Mouse (Mus musculus): ENCODE data around the gene Rnf2.
A peak's percentile ranks its signal among the peaks of the same experiment; 100 is the strongest.
"Not testable (repeated sequence)": the region's sequence is repeated elsewhere in the genome, so short reads cannot be mapped to it uniquely, and the experiment has no call there.

Rnf2 gene

DNA sequence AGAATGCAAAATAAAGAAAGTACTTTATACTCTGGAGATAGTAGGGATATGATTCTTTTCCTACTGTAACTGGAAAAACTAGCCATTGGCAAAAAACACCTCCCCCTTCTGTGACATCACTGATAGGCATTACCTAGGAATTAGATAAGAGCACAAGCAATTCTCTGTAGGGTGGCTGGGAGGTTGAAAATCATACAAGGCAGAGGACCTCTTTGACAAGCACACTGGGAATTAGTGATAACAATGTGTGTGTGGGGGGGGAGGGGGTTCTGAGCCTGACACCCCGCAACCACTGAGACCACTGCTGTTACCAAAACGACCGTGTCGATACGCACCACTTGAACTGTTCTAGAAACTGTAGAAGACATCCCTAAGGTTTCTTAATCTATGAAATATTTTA is 16.0 kb downstream of the Rnf2 start:
- DNase-seq (ENCODE audit: low spot score): no peak

DNA sequence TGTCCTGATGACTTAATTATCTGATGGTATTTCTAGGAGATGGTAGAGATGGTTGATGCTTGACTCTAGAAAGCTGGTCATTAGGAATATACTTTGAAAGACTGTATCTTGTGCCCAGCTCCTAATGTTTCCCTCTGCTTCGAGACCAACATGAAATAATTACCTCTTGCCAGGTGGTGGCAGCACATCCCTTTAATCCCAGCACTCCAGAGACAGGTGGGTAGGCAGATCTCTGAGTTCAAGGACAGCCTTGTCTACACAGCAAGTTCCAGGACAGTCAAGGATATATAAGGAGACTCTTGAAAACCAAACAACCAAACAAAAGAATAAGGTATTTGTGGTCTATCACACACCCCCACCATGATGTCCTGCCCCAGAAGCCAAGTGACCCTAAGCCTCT is 17.2 kb downstream of the Rnf2 start:
- DNase-seq (ENCODE audit: low spot score): peak; percentile 22

GRCm38 (mm10) chr1:151482497-151482896 is 18.3 kb downstream of the Rnf2 start:
- DNase-seq (ENCODE audit: low spot score): no peak

DNA sequence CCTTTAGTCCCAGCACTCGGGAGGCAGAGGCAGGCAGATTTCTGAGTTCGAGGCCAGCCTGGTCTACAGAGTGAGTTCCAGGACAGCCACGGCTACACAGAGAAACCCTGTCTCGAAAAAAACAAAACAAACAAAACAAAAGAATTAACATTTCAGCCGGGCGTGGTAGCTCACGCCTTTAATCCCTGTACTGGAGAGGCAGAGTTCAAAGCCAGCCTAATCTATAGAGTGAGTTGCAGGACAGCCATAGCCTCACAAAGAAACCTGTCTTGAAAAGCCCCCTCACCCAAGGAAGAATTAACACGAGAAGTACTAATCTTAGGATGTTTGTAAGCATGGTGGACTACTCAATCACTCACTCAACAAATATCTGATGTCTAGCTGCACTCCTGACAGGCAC is 28.4 kb downstream of the Rnf2 start:
- DNase-seq (ENCODE audit: low spot score): not testable (repeated sequence)

- no peak for DNase-seq (ENCODE audit: low spot score)
Observed at GRCm38 (mm10) chr1:151471429-151471828, 29.3 kb downstream of the Rnf2 start.

GRCm38 (mm10) chr1:151466571-151466970 is 34.2 kb downstream of the Rnf2 start:
- DNase-seq (ENCODE audit: low spot score): no peak

DNA sequence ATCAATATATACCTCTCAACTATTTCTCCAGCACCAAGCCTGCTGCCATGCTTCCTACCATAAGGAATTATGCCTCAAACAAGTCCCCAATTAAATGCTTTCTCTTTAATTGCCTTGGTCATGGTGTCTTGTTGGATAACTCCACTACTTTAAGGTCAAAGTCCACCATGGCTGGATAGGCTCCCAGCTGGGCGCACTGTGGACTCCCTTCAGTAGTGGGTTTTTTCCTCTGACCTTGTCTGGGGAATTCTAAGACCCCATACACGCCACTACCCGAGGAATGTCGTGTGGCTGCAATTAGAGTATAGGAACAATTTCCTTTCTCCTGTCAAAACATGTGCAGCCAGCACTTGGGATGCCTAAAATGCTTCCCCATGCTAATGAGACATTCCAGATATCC is 35.8 kb downstream of the Rnf2 start:
- no peak for DNase-seq (ENCODE audit: low spot score)

- no peak for DNase-seq (ENCODE audit: low spot score)
Observed at GRCm38 (mm10) chr1:151461265-151461664, 39.5 kb downstream of the Rnf2 start.

DNA sequence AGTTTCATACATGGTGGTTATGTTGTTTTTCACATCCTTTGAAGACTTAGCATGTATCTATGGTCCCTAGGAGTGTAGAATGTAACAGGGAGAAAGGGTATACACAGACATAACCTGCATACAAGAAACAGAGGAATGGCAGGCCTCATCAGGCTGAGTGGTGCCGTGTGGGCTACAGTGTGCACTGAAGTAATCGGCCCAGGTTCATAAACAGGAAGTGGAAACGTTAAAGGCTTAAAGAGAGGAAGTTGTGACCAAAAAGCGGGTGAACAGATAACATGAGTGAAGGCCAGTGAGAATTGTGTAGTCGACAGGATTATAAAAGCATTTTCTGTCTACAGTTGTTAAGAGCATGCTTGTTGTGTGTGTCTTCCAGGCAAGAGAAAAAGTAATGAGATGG is 43.7 kb downstream of the Rnf2 start:
- DNase-seq (ENCODE audit: low spot score): no peak

- no peak for DNase-seq (ENCODE audit: low spot score)
Observed at GRCm38 (mm10) chr1:151451946-151452345, 48.8 kb downstream of the Rnf2 start.

DNA sequence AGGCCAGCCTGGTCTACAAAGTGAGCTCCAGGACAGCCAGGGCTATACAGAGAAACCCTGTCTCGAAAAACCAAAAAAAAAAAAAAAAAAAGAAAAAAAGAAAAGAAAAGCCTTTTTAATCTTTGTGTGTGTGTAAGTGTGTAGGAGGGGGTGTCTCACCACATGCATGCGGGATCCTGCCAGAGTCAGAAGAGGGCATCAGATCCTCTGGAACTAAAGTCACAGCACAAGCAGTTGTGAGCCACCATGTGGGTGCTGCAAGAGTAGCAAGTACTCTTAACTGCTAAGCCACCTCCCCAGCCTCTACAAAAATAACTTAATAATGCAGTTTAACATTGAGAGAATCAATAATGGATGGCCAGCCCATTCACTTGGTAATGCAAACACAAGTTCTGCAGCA is 49.9 kb downstream of the Rnf2 start:
- DNase-seq (ENCODE audit: low spot score): peak; percentile 22

- DNase-seq (ENCODE audit: low spot score): no peak
Observed at GRCm38 (mm10) chr1:151449866-151450265, 50.9 kb downstream of the Rnf2 start.

- DNase-seq (ENCODE audit: low spot score): no peak
Observed at GRCm38 (mm10) chr1:151435431-151435830, 65.3 kb downstream of the Rnf2 start.

- DNase-seq (ENCODE audit: low spot score): peak; percentile 51
Observed at GRCm38 (mm10) chr1:151429316-151429715, 71.4 kb downstream of the Rnf2 start.

- DNase-seq (ENCODE audit: low spot score): peak; percentile 99
Observed at GRCm38 (mm10) chr1:151428263-151429221, 72.2 kb downstream of the Rnf2 start, which contains the start of the genes Swt1 and Trmt1l. Gene Swt1, minus strand, starts transcription at chr1:151428455. Gene Trmt1l, plus strand, starts transcription at chr1:151428542.

- DNase-seq (ENCODE audit: low spot score): no peak
Observed at GRCm38 (mm10) chr1:151427888-151428262, 72.9 kb downstream of the Rnf2 start.

GRCm38 (mm10) chr1:151426947-151427600 is 73.7 kb downstream of the Rnf2 start:
- DNase-seq (ENCODE audit: low spot score): peak; percentile 42

GRCm38 (mm10) chr1:151422178-151422577 is 78.6 kb downstream of the Rnf2 start:
- no peak for DNase-seq (ENCODE audit: low spot score)

DNA sequence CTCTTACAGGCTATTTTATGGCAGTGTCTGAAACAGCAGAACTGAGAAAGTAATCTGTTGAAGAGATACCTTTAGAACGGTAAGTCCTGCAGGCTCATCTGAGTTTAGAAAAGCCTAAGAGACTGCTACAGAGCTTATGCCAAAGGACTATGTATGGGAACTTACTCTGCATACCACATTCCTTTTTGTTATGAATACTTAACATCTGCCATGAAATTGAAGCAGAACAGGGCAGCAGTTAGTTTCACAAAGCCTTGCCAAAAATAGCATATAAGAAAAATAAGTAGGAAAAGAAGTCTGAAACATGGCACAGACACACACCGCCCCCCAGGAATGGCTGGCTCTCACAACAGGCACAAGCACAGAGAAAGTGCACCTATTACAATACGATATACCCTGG is 90.9 kb downstream of the Rnf2 start:
- DNase-seq (ENCODE audit: low spot score): no peak
